Mouse (Mus musculus) E14TG2a.4 (cell line): ENCODE results near the gene Pax8.

ENCODE experiments used
- CTCF ChIP-seq: conservative IDR thresholded peaks from 2 replicates; pipeline ENCODE4 v1.5.1; 2014; ENCODE audit warnings: low read length
- POU5F1 ChIP-seq: IDR thresholded peaks from 2 replicates; pipeline ENCODE4 v1.6.1; 2014; ENCODE audit warnings: low read length, borderline replicate concordance

DNA sequence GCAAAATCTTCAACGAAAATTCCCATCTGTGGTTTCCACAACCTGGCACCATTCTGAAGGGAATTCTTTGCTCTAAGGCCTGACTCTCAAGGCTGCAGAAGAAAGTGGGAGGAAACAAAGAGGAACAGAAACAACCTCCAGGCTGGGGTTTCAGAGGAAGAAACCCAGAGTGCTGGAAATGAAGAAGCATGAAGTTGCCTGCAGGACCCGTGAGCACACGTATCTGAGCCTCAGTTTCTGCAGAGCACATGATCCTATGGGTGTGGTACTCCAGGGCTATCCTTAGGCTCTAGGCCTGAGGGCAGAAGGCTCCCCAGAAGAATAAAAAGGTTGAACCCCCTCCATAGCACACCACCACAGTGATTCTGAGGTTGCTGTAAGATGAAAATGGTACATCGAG is 18.6 kb downstream of the Pax8 start:
- no peak for TF ChIP-seq CTCF
- no peak for TF ChIP-seq POU5F1
